Mouse (Mus musculus) ES-E14 (cell line): ENCODE data around the gene Sel1l.

Source experiments
- CHD2 ChIP-seq: IDR thresholded peaks from 2 replicates; pipeline ENCODE4 v1.6.1; 2014; ENCODE audit warnings: mild to moderate bottlenecking, low read depth, low read length, inconsistent platforms
- HCFC1 ChIP-seq: IDR thresholded peaks from 2 replicates; pipeline ENCODE4 v1.6.1; 2012; ENCODE audit warnings: low read length, inconsistent platforms, borderline replicate concordance; ENCODE audit not compliant: insufficient read depth
- ZC3H11A ChIP-seq: IDR thresholded peaks from 2 replicates; pipeline ENCODE4 v1.6.1; 2012; ENCODE audit warnings: low read depth, mild to moderate bottlenecking, inconsistent platforms, low read length, borderline replicate concordance

DNA sequence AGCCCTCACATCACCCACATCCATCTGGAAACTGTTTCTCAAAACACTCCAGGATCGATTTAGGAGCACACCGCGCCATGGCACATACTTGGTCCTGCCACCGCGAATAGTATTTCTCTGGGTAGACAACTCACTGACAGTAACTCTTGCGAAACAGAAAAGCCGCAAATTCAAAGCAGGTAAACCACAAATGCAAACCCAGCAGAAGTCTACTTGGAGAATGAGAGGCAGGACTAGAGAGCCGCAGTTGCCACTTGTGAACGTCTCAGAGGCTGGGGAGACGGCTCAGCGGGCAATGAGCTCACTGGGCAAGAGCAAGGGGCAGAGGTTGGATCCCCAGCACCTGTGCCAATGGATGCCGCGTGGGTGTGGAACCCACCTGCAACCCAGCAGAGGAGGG is 83.5 kb downstream of the Sel1l start:
- no peak for TF ChIP-seq HCFC1
- no peak for TF ChIP-seq ZC3H11A
- no peak for TF ChIP-seq CHD2
